Mouse (Mus musculus) natural killer cell, adult 2 months (primary cell): Measurements from ENCODE around the gene Dtymk.

Experiments
- DNase-seq, 2 experiments: peaks; one replicate each; pipeline ENCODE4 v3.0.0; 2022; ENCODE audit warnings: low spot score in 2 of 2

Gene Dtymk

DNA sequence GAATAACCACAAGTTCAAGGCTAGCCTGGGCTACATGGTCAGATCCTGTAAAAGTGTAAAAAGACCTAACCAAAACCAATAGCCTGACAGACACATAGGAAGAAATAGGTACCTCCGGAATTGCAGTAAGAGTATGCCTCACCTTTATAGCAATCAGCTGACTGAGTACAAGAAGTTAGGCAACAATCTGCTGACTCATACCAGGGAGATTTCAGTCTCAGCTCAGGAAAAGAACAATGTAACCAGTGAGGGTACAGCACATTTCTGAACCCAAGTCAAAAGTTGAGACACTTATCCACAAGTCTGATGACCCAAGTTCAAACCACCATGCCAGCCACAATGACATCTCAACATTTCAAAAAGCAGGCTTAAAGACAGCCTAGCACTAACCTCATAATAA, 53.2 kb downstream of the Dtymk start:
- DNase-seq: no peak

DNA sequence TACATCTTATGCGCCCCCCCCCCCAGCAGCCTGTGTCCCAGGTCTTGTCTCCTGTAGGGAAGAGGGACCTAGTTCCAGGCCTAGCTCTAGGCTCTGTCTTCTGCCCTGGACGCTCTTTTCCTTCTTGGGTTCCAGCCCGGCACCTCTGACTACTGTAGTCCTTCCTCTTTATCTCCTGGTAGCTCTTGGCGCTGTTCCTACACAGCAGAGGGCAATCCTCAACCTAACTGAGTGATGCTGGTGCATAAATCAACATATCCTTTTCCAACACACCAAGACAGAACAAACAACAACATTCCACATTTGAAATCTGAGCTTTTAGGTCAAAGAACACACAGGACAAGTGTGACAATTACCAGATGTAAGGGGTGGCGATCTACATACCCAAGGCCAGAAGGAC, 55.6 kb downstream of the Dtymk start:
- DNase-seq: no peak

DNA sequence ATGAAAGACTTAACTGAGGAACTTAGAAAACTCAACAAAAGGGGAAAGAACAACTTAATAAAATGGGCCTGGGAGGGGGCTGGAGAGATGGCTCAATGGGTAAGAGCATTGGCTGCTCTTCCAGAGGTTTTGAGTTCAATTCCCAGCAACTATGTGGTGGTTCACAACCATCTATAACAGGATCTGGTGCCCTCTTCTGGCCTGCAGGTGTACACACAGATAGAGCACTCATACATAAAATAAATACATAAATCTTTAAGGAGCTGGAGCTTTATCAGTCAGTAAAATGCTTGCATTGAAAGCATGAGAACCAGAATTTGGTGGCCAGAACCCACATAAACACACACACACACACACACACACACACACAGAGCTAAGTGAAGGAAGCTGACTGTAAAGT, 58.8 kb downstream of the Dtymk start:
- no peak for DNase-seq
